Comparison of ENCODE assay signal across 28 mouse cellular contexts in the genomic region with DNA sequence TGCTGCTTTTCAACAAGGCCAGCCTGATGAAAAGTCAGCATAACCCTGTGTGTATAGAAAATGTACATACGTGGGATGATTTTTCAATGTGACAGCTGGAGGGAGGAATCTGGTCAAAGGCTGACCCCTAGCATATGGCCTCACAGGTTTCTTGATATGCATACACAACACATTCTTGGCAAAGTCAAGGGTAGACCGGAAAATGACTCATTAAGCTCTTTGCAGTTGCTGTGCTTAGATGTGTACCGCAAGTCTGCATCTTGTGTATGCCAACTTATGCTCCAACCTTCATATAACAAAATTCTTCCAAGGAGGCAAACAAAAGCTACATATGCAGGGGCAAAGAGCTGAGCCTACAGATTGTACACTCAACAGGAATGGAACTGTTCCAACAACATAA.
A peak's percentile ranks its signal among the peaks of the same experiment; 100 is the strongest.
DNase-seq lines count a peak whose midpoint lies in the region; ATAC-seq lines count a peak whose summit lies in the region.
"Had no signal": no experiment of that assay in that cellular context is flagged by ENCODE, and none has a peak within 500 bp of the region (broad histone marks: within the 10 kb centered on the region; RNA-seq: fewer than 3 reads in every experiment).

No protein-coding gene starts in this region.

- ATAC-seq in forebrain, embryonic 15.5 days (replicated peaks): 0 out of 2 replicates have a peak, but pooled peaks have one; percentile 46
- ATAC-seq: CD4-positive, CD25-positive, alpha-beta regulatory T cell, adult 4 months; intestine, postnatal 0 days; midbrain, embryonic 15.5 days had no signal

- 58% methylated on average over 3 of the region's 3 CpGs for WGBS in forebrain, embryonic 15.5 days
- 91% methylated on average over 3 of the region's 3 CpGs for WGBS in forebrain, embryonic 10.5 days

- no peak overlapping the region for H3K4me2 ChIP-seq in forebrain, embryonic 15.5 days (replicated peaks)
- H3K4me2 ChIP-seq: embryonic facial prominence, embryonic 13.5 days; forebrain, embryonic 12.5 days; heart, embryonic 11.5 days; hindbrain, embryonic 12.5 days; limb, embryonic 12.5 days; liver, embryonic 15.5 days; lung, embryonic 14.5 days; midbrain, embryonic 15.5 days had no signal

- no peak overlapping the region for H3K9ac ChIP-seq in forebrain, embryonic 15.5 days (replicated peaks)
- H3K9ac ChIP-seq: embryonic facial prominence, embryonic 13.5 days; forebrain, embryonic 12.5 days; hindbrain, embryonic 12.5 days; limb, embryonic 12.5 days; liver, embryonic 15.5 days; lung, embryonic 14.5 days; midbrain, embryonic 15.5 days had no signal

- no peaks in the 10 kb centered on the region for H3K27me3 ChIP-seq in forebrain, embryonic 15.5 days
- no peaks in the 10 kb centered on the region for H3K27me3 ChIP-seq in forebrain, embryonic 10.5 days (ENCODE audit: poor library complexity, severe bottlenecking)
- H3K27me3 ChIP-seq: embryonic facial prominence, embryonic 13.5 days; forebrain, embryonic 12.5 days; hindbrain, embryonic 12.5 days; limb, embryonic 12.5 days; liver, embryonic 15.5 days; midbrain, embryonic 15.5 days had no signal

- H3K27ac ChIP-seq in forebrain, embryonic 15.5 days (replicated peaks): no peak overlapping the region
- no peak overlapping the region for H3K27ac ChIP-seq in forebrain, embryonic 10.5 days
- H3K27ac ChIP-seq: embryonic facial prominence, embryonic 13.5 days; forebrain, embryonic 12.5 days; hindbrain, embryonic 12.5 days; limb, embryonic 12.5 days; liver, embryonic 15.5 days; midbrain, embryonic 15.5 days had no signal

- no peaks in the 10 kb centered on the region for H3K36me3 ChIP-seq in forebrain, embryonic 15.5 days
- no peaks in the 10 kb centered on the region for H3K36me3 ChIP-seq in forebrain, embryonic 10.5 days (replicated peaks)
- H3K36me3 ChIP-seq: embryonic facial prominence, embryonic 13.5 days; forebrain, embryonic 12.5 days; hindbrain, embryonic 12.5 days; limb, embryonic 12.5 days; liver, embryonic 15.5 days; midbrain, embryonic 15.5 days had no signal

- H3K4me1 ChIP-seq in forebrain, embryonic 15.5 days: no peaks in the 10 kb centered on the region
- H3K4me1 ChIP-seq in forebrain, embryonic 10.5 days: no peaks in the 10 kb centered on the region
- H3K4me1 ChIP-seq: embryonic facial prominence, embryonic 13.5 days; forebrain, embryonic 12.5 days; hindbrain, embryonic 12.5 days; limb, embryonic 12.5 days; liver, embryonic 15.5 days; midbrain, embryonic 15.5 days had no signal

- no peak overlapping the region for H3K4me3 ChIP-seq in forebrain, embryonic 15.5 days
- no peak overlapping the region for H3K4me3 ChIP-seq in forebrain, embryonic 10.5 days
- H3K4me3 ChIP-seq: embryonic facial prominence, embryonic 13.5 days; forebrain, embryonic 12.5 days; hindbrain, embryonic 12.5 days; limb, embryonic 12.5 days; liver, embryonic 15.5 days; midbrain, embryonic 15.5 days had no signal

- H3K9me3 ChIP-seq in forebrain, embryonic 15.5 days: no peaks in the 10 kb centered on the region
- H3K9me3 ChIP-seq in forebrain, embryonic 10.5 days: no peaks in the 10 kb centered on the region
- H3K9me3 ChIP-seq: embryonic facial prominence, embryonic 13.5 days; forebrain, embryonic 12.5 days; hindbrain, embryonic 12.5 days; limb, embryonic 12.5 days; liver, embryonic 15.5 days; midbrain, embryonic 15.5 days had no signal

- no peak for DNase-seq in forebrain, embryonic 10.5 days (ENCODE audit: extremely low spot score, low spot score)
- peak; percentile 73 for DNase-seq in 3T3-L1 (ENCODE audit: low read depth, low spot score)
- DNase-seq in cerebellum, adult 11 months: peak; percentile 5
- peak; percentile 46 for DNase-seq in cerebellum, adult 9-10 months
- no peak for DNase-seq in spleen, postnatal 4 days (ENCODE audit: low spot score in 2 of 2)
- DNase-seq in right cerebral cortex, postnatal 4 days: no peak
- DNase-seq in yolk sac, embryonic 10.5 days (ENCODE audit: low spot score): no peak
- DNase-seq: adrenal gland, postnatal 36 days; embryo, embryonic 11 days; heart, postnatal 36 days; kidney, adult 9 months; kidney, postnatal 10 days; lung, embryonic 14.5 days; lung, postnatal 14 days; right cerebral cortex, postnatal 25 days; spleen, adult 18-20 months; thymus, adult 2 months; thymus, postnatal 36 days had no signal

Comparison
In these comparisons a context has a peak if more than half of its experiments do, and no peak if none do; other contexts are left out.
1. DNase-seq: peak in 3T3-L1 (single experiment), cerebellum, adult 11 months (single experiment) and cerebellum, adult 9-10 months (single experiment); none in forebrain, embryonic 10.5 days (single experiment), spleen, postnatal 4 days (0 of 2), right cerebral cortex, postnatal 4 days (single experiment) and yolk sac, embryonic 10.5 days (single experiment).